In the genomic region with DNA sequence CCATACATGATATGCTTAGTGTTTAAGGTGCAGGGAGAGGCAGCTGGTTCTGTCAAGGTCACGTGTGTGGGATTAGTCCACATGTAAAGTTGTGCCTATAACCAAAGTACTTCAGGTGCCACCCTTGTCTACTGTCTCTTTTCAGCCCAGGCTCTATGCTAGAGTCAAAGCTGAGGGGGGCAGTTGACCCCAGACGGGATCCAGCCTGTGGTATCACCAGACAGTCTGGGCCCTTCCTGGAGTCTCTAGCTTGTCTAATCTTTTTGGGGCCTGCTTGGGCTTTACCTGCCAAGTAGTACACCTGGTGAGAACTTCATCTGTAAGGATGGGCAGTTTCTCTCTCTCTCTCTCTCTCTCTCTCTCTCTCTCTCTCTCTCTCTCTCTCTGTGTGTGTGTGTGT, we compare ENCODE assay signal across 8 mouse cellular contexts. TPM values are rescaled to one million over a fixed set of nuclear protein-coding genes. Genes with fewer than 3 reads are reported as not detected.
DNase-seq lines count a peak whose midpoint lies in the region; ATAC-seq and TF ChIP-seq lines count a peak whose summit lies in the region.

No protein-coding gene starts in this region.

- H3K4me1 ChIP-seq in kidney, embryonic 15.5 days: peaks cover 55% of the 10 kb centered on the region
- peaks cover 42% of the 10 kb centered on the region for H3K4me1 ChIP-seq in embryonic facial prominence, embryonic 10.5 days
- peaks cover 13% of the 10 kb centered on the region for H3K4me1 ChIP-seq in hindbrain, postnatal 0 days (ENCODE audit: insufficient read depth, low read length)

- DNase-seq in kidney, postnatal 4 days: no peak
- DNase-seq in embryonic facial prominence, embryonic 10.5 days (ENCODE audit: low spot score): no peak
- DNase-seq in hindbrain, postnatal 0 days (ENCODE audit: low spot score): no peak
- DNase-seq in naive thymus-derived CD4-positive, alpha-beta T cell, adult 2 months (ENCODE audit: low read depth): peak; percentile 37
- DNase-seq in adrenal gland, adult 2 months: no peak
- DNase-seq in layer of hippocampus, adult 9-11 months: no peak
- DNase-seq in thymus, adult 18-20 months: no peak

- no peaks in the 10 kb centered on the region for H3K27me3 ChIP-seq in kidney, embryonic 15.5 days
- no peaks in the 10 kb centered on the region for H3K27me3 ChIP-seq in embryonic facial prominence, embryonic 10.5 days (replicated peaks; ENCODE audit: low read depth, poor library complexity, severe bottlenecking)
- no peaks in the 10 kb centered on the region for H3K27me3 ChIP-seq in hindbrain, postnatal 0 days (ENCODE audit: insufficient read depth, low read length)

- ATAC-seq in kidney, embryonic 15.5 days (replicated peaks; ENCODE audit: low FRiP score): no peak
- no peak for ATAC-seq in hindbrain, postnatal 0 days

- H3K27ac ChIP-seq in kidney, embryonic 15.5 days: peak overlapping the region; percentile 95
- peak overlapping the region; percentile 99 for H3K27ac ChIP-seq in embryonic facial prominence, embryonic 10.5 days (replicated peaks)
- peak overlapping the region; percentile 99; the same call in 1 of the 2 replicates for H3K27ac ChIP-seq in hindbrain, postnatal 0 days

- H3K9me3 ChIP-seq in kidney, embryonic 15.5 days (replicated peaks): no peaks in the 10 kb centered on the region
- no peaks in the 10 kb centered on the region for H3K9me3 ChIP-seq in embryonic facial prominence, embryonic 10.5 days
- no peaks in the 10 kb centered on the region for H3K9me3 ChIP-seq in hindbrain, postnatal 0 days (ENCODE audit: low read length)

- H3K9ac ChIP-seq in kidney, embryonic 15.5 days: no peak overlapping the region
- H3K9ac ChIP-seq in hindbrain, postnatal 0 days (replicated peaks; ENCODE audit: low read length): peak overlapping the region; percentile 100; the same call in 1 of the 2 replicates

- no peak for TF ChIP-seq CTCF in hindbrain, postnatal 0 days (IDR thresholded peaks at IDR 0.05; ENCODE audit: low read depth)

- peaks cover 28% of the 10 kb centered on the region for H3K36me3 ChIP-seq in kidney, embryonic 15.5 days
- peaks cover 31% of the 10 kb centered on the region for H3K36me3 ChIP-seq in embryonic facial prominence, embryonic 10.5 days (replicated peaks)
- peaks cover 6% of the 10 kb centered on the region; the same call in 1 of the 2 replicates for H3K36me3 ChIP-seq in hindbrain, postnatal 0 days (ENCODE audit: insufficient read depth, low read length)

- H3K4me2 ChIP-seq in kidney, embryonic 15.5 days: peak overlapping the region; percentile 87
- H3K4me2 ChIP-seq in hindbrain, postnatal 0 days (ENCODE audit: low read depth, low read length): peak overlapping the region; percentile 97

- 40% methylated on average over 2 of the region's 2 CpGs for WGBS in kidney, embryonic 15.5 days
- 75% methylated on average over 2 of the region's 2 CpGs for WGBS in embryonic facial prominence, embryonic 10.5 days
- WGBS in hindbrain, postnatal 0 days: 55% methylated on average over 2 of the region's 2 CpGs

- no peak overlapping the region for H3K4me3 ChIP-seq in kidney, embryonic 15.5 days (replicated peaks)
- peak overlapping the region; percentile 87 for H3K4me3 ChIP-seq in embryonic facial prominence, embryonic 10.5 days
- H3K4me3 ChIP-seq in hindbrain, postnatal 0 days (ENCODE audit: low read length): no peak overlapping the region

RNA-seq across cellular contexts. Expression of a gene that starts 0.7 kb away (rescaled TPM):
- polyA plus RNA-seq in kidney, embryonic 15.5 days (2015; fragmentation: Nextera tagmentation; extraction: Ambion mirVana): 83.5 and 101 TPM in 2 replicates
- 60.9 and 70.0 TPM in 2 replicates for polyA plus RNA-seq in embryonic facial prominence, embryonic 10.5 days (2016; fragmentation: Nextera tagmentation; extraction: Ambion mirVana)
- total RNA-seq in hindbrain, postnatal 0 days (2014; rRNA removed): 146 and 148 TPM in 2 replicates
- 417 and 489 TPM in 2 replicates for polyA plus RNA-seq in hindbrain, postnatal 0 days (2015; fragmentation: Nextera tagmentation; extraction: Ambion mirVana)
- 100 to 1,000 TPM; 104 to 130 TPM for total RNA-seq in adrenal gland, adult 2 months (2021)
- 425 and 479 TPM in 2 replicates for polyA plus RNA-seq in adrenal gland, adult 2 months (2012; rRNA removed)

RNA-seq across cellular contexts. Expression of a gene that starts 7.4 kb away (rescaled TPM):
- polyA plus RNA-seq in kidney, embryonic 15.5 days (2015; fragmentation: Nextera tagmentation; extraction: Ambion mirVana): 12.1 and 13.7 TPM in 2 replicates
- 6.1 and 7.3 TPM in 2 replicates for polyA plus RNA-seq in embryonic facial prominence, embryonic 10.5 days (2016; fragmentation: Nextera tagmentation; extraction: Ambion mirVana)
- total RNA-seq in hindbrain, postnatal 0 days (2014; rRNA removed): 24.4 and 27.1 TPM in 2 replicates
- polyA plus RNA-seq in hindbrain, postnatal 0 days (2015; fragmentation: Nextera tagmentation; extraction: Ambion mirVana): 11.9 and 15.9 TPM in 2 replicates
- total RNA-seq in adrenal gland, adult 2 months (2021): 10 to 100 TPM; 55.0 to 75.9 TPM
- 41.3 and 76.1 TPM in 2 replicates for polyA plus RNA-seq in adrenal gland, adult 2 months (2012; rRNA removed)

RNA-seq across cellular contexts. Expression of a gene that starts 17.0 kb away (rescaled TPM):
- 60.8 and 64.3 TPM in 2 replicates for polyA plus RNA-seq in kidney, embryonic 15.5 days (2015; fragmentation: Nextera tagmentation; extraction: Ambion mirVana)
- polyA plus RNA-seq in embryonic facial prominence, embryonic 10.5 days (2016; fragmentation: Nextera tagmentation; extraction: Ambion mirVana): 41.0 and 44.5 TPM in 2 replicates
- 68.9 and 135 TPM in 2 replicates for total RNA-seq in hindbrain, postnatal 0 days (2014; rRNA removed)
- polyA plus RNA-seq in hindbrain, postnatal 0 days (2015; fragmentation: Nextera tagmentation; extraction: Ambion mirVana): 28.6 and 34.1 TPM in 2 replicates
- total RNA-seq in adrenal gland, adult 2 months (2021): 10 to 100 TPM in 1 of 2 experiments, 1 to 10 TPM in 1; 9.5 to 16.9 TPM
- 46.6 and 49.1 TPM in 2 replicates for polyA plus RNA-seq in adrenal gland, adult 2 months (2012; rRNA removed)

RNA-seq across cellular contexts. Expression of a gene that starts 28.1 kb away (rescaled TPM):
- 7.4 and 8.7 TPM in 2 replicates for polyA plus RNA-seq in kidney, embryonic 15.5 days (2015; fragmentation: Nextera tagmentation; extraction: Ambion mirVana)
- 5.3 and 5.9 TPM in 2 replicates for polyA plus RNA-seq in embryonic facial prominence, embryonic 10.5 days (2016; fragmentation: Nextera tagmentation; extraction: Ambion mirVana)
- total RNA-seq in hindbrain, postnatal 0 days (2014; rRNA removed): 25.4 and 40.8 TPM in 2 replicates
- 21.3 and 21.9 TPM in 2 replicates for polyA plus RNA-seq in hindbrain, postnatal 0 days (2015; fragmentation: Nextera tagmentation; extraction: Ambion mirVana)
- 10 to 100 TPM; 21.3 to 26.4 TPM for total RNA-seq in adrenal gland, adult 2 months (2021)
- polyA plus RNA-seq in adrenal gland, adult 2 months (2012; rRNA removed): 38.9 and 41.4 TPM in 2 replicates

RNA-seq across cellular contexts. Expression of a gene that starts 32.6 kb away (rescaled TPM):
- 0.42 and 0.46 TPM in 2 replicates for polyA plus RNA-seq in kidney, embryonic 15.5 days (2015; fragmentation: Nextera tagmentation; extraction: Ambion mirVana)
- 0.16 and 0.36 TPM in 2 replicates for polyA plus RNA-seq in embryonic facial prominence, embryonic 10.5 days (2016; fragmentation: Nextera tagmentation; extraction: Ambion mirVana)
- total RNA-seq in hindbrain, postnatal 0 days (2014; rRNA removed): 1.4 and 2.5 TPM in 2 replicates
- 1.3 and 1.9 TPM in 2 replicates for polyA plus RNA-seq in hindbrain, postnatal 0 days (2015; fragmentation: Nextera tagmentation; extraction: Ambion mirVana)
- not detected for total RNA-seq in adrenal gland, adult 2 months (2021)
- 1.3 and 1.6 TPM in 2 replicates for polyA plus RNA-seq in adrenal gland, adult 2 months (2012; rRNA removed)
